Mouse (Mus musculus) neural tube, embryonic 14.5 days (tissue): ENCODE data around the gene Ahctf1. TPM values are rescaled to one million over a fixed set of nuclear protein-coding genes. Genes with fewer than 3 reads are reported as not detected.
A peak's percentile ranks its signal among the peaks of the same experiment; 100 is the strongest.

Experiments used
- ATAC-seq: fragments of 200-750 bp; cut with Nextera tagmentation; 2 replicates; pipeline ENCODE4 v1.8.0; 2017; ENCODE audit warnings: low read depth, mild to moderate bottlenecking, moderate TSS enrichment, moderate library complexity
- H3K27ac ChIP-seq: fragments of 300-500 bp; sonication (generic); 2 replicates; pipeline ENCODE4 v1.5.1; 2014; ENCODE audit warnings: low read depth, mild to moderate bottlenecking, control low read depth, low read length, moderate library complexity, mixed read lengths
- H3K27me3 ChIP-seq: fragments of 300-500 bp; sonication (generic); 2 replicates; pipeline ENCODE4 v1.6.1; 2014; ENCODE audit warnings: low read length; ENCODE audit not compliant: control insufficient read depth, insufficient read depth
- H3K36me3 ChIP-seq: fragments of 300-500 bp; sonication (generic); 2 replicates; pipeline ENCODE4 v1.6.1; 2014; ENCODE audit warnings: low read length, mixed read lengths; ENCODE audit not compliant: control insufficient read depth, insufficient read depth
- H3K4me1 ChIP-seq: fragments of 300-500 bp; sonication (generic); 2 replicates; pipeline ENCODE4 v1.6.1; 2014; ENCODE audit warnings: low read length; ENCODE audit not compliant: control insufficient read depth, insufficient read depth
- H3K4me2 ChIP-seq: fragments of 300-500 bp; sonication (generic); 2 replicates; pipeline ENCODE4 v1.6.1; 2014; ENCODE audit warnings: mild to moderate bottlenecking, low read depth, low read length, control low read depth
- H3K4me3 ChIP-seq: fragments of 300-500 bp; sonication (generic); 2 replicates; pipeline ENCODE4 v1.5.1; 2014; ENCODE audit warnings: low read depth, low read length, control low read depth, mixed read lengths
- H3K9ac ChIP-seq: fragments of 300-500 bp; sonication (generic); replicated peaks from 2 replicates; pipeline ENCODE4 v1.6.1; 2014; ENCODE audit warnings: low read depth, mild to moderate bottlenecking, control low read depth, low read length, mixed read lengths
- H3K9me3 ChIP-seq: fragments of 300-500 bp; sonication (generic); 2 replicates; pipeline ENCODE4 v1.6.1; 2016; ENCODE audit warnings: low read length; ENCODE audit not compliant: control insufficient read depth
- WGBS: fragments of 180-500 bp; shearing (Covaris S2); extraction: QIAGEN DNeasy Blood & Tissue Kit; methylation state at CpG from one replicate; pipeline ENCODE4 v1.1.7; 2014; 5-methylcytosine and 5-hydroxymethylcytosine counted together
- polyA plus RNA-seq: library from polyadenylated mRNA; unstranded; fragments of >200 nt; fragmentation: Nextera tagmentation; extraction: Ambion mirVana; gene quantifications from 2 replicates; pipeline ENCODE4 v1.2.1, GENCODE M21; 2014

The Ahctf1 gene
- polyA plus RNA-seq, 1 experiment from 2014 or later = 23.6 TPM

DNA sequence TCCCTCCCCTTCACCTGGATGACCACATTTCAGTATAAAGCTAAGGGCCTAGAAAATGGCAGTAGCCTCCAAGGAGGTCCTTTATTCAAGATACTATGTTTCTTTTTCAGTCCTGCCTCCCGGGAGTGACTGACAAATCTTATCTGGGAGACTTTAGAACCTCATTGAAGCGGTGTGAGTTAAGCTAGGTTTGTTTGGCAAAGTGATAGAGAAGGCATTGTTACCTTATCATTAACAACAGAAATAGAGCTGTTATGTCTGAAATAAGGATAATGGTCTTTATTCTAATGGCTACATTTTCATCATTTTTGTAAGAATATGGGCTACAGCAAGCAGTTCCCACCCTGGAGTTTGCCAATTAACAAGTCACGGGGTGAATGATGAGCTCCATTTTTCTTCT, 4.8 kb upstream of the Ahctf1 start:
- WGBS = 91% methylated on average over 3 of the region's 3 CpGs

GRCm38 (mm10) chr1:179807468-179807867, 4.0 kb upstream of the Ahctf1 start:
- WGBS = 87% methylated on average over 4 of the region's 4 CpGs
- ATAC-seq = no peak

More for the DNA sequence above, 4.8 kb upstream of the Ahctf1 start:
- ATAC-seq = no peak
- H3K4me3 ChIP-seq = no peak overlapping the region
- no peak overlapping the region for H3K27ac ChIP-seq
- no peak overlapping the region for H3K9ac ChIP-seq
- no peaks in the 10 kb centered on the region for H3K27me3 ChIP-seq
- H3K36me3 ChIP-seq = no peaks in the 10 kb centered on the region
- H3K9me3 ChIP-seq = no peaks in the 10 kb centered on the region
- no peak overlapping the region for H3K4me2 ChIP-seq
- no peaks in the 10 kb centered on the region for H3K4me1 ChIP-seq

DNA sequence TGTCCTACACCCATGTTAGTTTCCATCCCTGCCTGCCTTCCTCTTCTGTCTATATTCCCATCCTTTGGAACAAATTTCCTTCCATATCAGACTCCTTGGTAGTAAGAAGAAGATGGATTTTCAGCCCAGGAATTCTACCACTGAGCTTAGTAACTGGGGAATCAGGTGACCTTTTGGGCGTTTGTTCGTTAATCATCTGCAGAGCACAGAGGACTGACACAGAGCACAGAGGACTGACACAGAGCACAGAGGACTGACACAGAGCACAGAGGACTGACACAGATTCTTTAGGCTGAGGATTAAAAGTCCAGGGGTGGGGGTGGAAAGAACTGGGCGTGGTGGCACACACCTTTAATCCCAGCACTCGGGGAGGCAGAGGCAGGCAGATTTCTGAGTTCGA, 2.3 kb upstream of the Ahctf1 start:
- Histone ChIP-seq H3K4me1 (peaks cover 8% of the 10 kb centered on the region), H3K9me3 (no peaks in the 10 kb centered on the region), H3K4me3 (no peak overlapping the region), H3K36me3 (no peaks in the 10 kb centered on the region), H3K27me3 (no peaks in the 10 kb centered on the region), H3K4me2 (no peak overlapping the region), H3K27ac (no peak overlapping the region), H3K9ac (no peak overlapping the region)
- no peak for ATAC-seq
- 92% methylated on average over 5 of the region's 5 CpGs for WGBS

More at GRCm38 (mm10) chr1:179807468-179807867, 4.0 kb upstream of the Ahctf1 start:
- H3K36me3 ChIP-seq = no peaks in the 10 kb centered on the region
- no peaks in the 10 kb centered on the region for H3K27me3 ChIP-seq
- H3K27ac ChIP-seq = no peak overlapping the region
- H3K4me3 ChIP-seq = no peak overlapping the region
- no peak overlapping the region for H3K4me2 ChIP-seq
- no peaks in the 10 kb centered on the region; the same call in 1 of the 2 replicates for H3K4me1 ChIP-seq
- no peak overlapping the region for H3K9ac ChIP-seq
- H3K9me3 ChIP-seq = no peaks in the 10 kb centered on the region

DNA sequence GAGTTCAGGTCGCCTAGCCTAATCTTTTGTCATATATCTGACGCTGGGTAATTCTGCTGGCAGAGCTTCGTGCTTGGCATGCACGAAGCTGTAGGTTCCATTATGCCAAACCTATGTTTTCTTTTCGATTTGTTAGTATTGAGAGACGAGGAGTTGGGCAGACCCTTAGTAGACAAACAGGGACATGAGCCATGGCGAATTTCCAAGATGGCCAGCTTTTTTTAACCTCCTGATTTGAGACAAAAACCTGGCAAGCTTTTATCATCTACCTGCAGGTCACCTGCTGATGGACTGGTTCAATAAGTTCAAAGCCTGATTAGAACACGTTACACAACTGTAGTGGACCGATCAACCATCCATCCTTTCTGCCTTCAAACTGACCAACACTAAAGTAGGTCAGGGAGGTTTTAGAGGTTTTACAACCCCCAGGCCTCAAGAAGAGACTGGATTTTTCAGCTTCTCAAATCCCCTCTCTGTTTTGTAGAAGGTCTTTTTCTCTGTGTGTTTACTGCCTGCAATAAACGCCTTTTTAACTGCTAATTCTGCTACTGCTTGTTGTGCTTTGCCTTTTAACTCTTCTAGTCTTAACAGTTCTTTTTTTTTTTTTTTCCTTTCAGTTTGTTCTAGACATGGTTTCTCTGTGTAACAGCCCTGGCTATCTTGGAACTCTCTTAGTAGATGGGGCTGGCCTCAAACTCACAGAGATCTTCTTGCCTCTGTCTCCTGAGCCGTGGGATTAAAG, 831 bp upstream of the Ahctf1 start:
- peak overlapping the region; percentile 43; the same call in 1 of the 2 replicates for H3K9ac ChIP-seq
- no peaks in the 10 kb centered on the region for H3K36me3 ChIP-seq
- peak overlapping the region; percentile 96 for H3K4me3 ChIP-seq
- peak overlapping the region; percentile 93 for H3K27ac ChIP-seq
- H3K4me2 ChIP-seq = peak overlapping the region; percentile 62
- WGBS = 20% methylated on average over 11 of the region's 11 CpGs
- H3K27me3 ChIP-seq = no peaks in the 10 kb centered on the region
- H3K4me1 ChIP-seq = peaks cover 8% of the 10 kb centered on the region
- no peak for ATAC-seq
- H3K9me3 ChIP-seq = no peaks in the 10 kb centered on the region

GRCm38 (mm10) chr1:179802610-179803512, 619 bp downstream of the Ahctf1 start, which contains the start of gene Gm10518:
Gene Gm10518 (plus strand): TSS chr1:179803376.
- Histone ChIP-seq H3K27me3 (no peaks in the 10 kb centered on the region), H3K4me1 (peaks cover 8% of the 10 kb centered on the region), H3K36me3 (peaks cover 4% of the 10 kb centered on the region; the same call in 1 of the 2 replicates), H3K4me3 (peak within 1 kb of the TSS; percentile 96), H3K9ac (peak within 1 kb of the TSS; percentile 93), H3K27ac (peak within 1 kb of the TSS; percentile 93), H3K4me2 (peak within 1 kb of the TSS; percentile 62), H3K9me3 (no peaks in the 10 kb centered on the region)
- under 1% methylated on average over 71 of the region's 94 CpGs for WGBS
- peak; percentile 76 for ATAC-seq

DNA sequence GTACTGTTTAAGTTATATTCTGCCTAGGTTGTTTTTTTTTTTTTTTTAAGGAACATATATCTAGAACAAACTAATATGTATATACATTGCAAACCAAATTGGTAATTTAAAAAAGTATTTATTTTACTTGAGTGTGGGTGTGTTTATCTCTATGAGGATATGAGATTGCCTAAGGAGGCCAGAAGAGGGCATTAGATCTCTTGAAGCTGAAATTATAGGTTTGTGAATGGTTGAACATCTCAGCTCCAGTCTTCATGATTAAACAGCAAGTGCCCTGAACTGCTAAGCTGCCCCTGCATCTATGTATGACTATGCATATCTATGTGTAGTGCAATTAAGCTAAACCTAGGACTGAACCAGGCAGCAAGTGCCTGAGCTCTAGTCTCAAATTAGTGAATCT, 4.7 kb downstream of the Ahctf1 start:
- Histone ChIP-seq H3K4me3 (no peak overlapping the region), H3K9me3 (no peaks in the 10 kb centered on the region), H3K36me3 (peaks cover 29% of the 10 kb centered on the region), H3K4me1 (peaks cover 8% of the 10 kb centered on the region), H3K27me3 (no peaks in the 10 kb centered on the region), H3K9ac (no peak overlapping the region), H3K27ac (no peak overlapping the region), H3K4me2 (no peak overlapping the region)
- no peak for ATAC-seq

GRCm38 (mm10) chr1:179787281-179787680, 16.2 kb downstream of the Ahctf1 start:
- WGBS = 88% methylated on average over 4 of the region's 4 CpGs
- Histone ChIP-seq H3K4me3 (no peak overlapping the region), H3K27me3 (no peaks in the 10 kb centered on the region), H3K4me1 (no peaks in the 10 kb centered on the region), H3K36me3 (peaks cover 34% of the 10 kb centered on the region), H3K9ac (no peak overlapping the region), H3K4me2 (no peak overlapping the region), H3K9me3 (no peaks in the 10 kb centered on the region), H3K27ac (no peak overlapping the region)
- no peak for ATAC-seq

- Histone ChIP-seq H3K4me1 (no peaks in the 10 kb centered on the region), H3K27me3 (no peaks in the 10 kb centered on the region), H3K36me3 (peaks cover 40% of the 10 kb centered on the region), H3K4me3 (no peak overlapping the region), H3K9ac (no peak overlapping the region), H3K27ac (no peak overlapping the region), H3K4me2 (no peak overlapping the region), H3K9me3 (no peaks in the 10 kb centered on the region)
- WGBS = 95% methylated on average over 5 of the region's 5 CpGs
- no peak for ATAC-seq
These were observed 18.0 kb downstream of the Ahctf1 start for GRCm38 (mm10) chr1:179785502-179785901.

- no peaks in the 10 kb centered on the region for H3K27me3 ChIP-seq
- no peak for ATAC-seq
- H3K4me1 ChIP-seq = no peaks in the 10 kb centered on the region
- no peak overlapping the region for H3K27ac ChIP-seq
- H3K36me3 ChIP-seq = peaks cover 51% of the 10 kb centered on the region
- no peak overlapping the region for H3K4me2 ChIP-seq
- no peak overlapping the region for H3K4me3 ChIP-seq
- no peak overlapping the region for H3K9ac ChIP-seq
- 87% methylated on average over 4 of the region's 4 CpGs for WGBS
- H3K9me3 ChIP-seq = no peaks in the 10 kb centered on the region
These were observed 19.4 kb downstream of the Ahctf1 start for GRCm38 (mm10) chr1:179784098-179784497.
